Mouse (Mus musculus): ENCODE measurements around the gene Isx. TPM values are rescaled to one million over a fixed set of nuclear protein-coding genes. Genes with fewer than 3 reads are reported as not detected.

Gene Isx
- polyA plus RNA-seq, 1 experiment, result not detected

DNA sequence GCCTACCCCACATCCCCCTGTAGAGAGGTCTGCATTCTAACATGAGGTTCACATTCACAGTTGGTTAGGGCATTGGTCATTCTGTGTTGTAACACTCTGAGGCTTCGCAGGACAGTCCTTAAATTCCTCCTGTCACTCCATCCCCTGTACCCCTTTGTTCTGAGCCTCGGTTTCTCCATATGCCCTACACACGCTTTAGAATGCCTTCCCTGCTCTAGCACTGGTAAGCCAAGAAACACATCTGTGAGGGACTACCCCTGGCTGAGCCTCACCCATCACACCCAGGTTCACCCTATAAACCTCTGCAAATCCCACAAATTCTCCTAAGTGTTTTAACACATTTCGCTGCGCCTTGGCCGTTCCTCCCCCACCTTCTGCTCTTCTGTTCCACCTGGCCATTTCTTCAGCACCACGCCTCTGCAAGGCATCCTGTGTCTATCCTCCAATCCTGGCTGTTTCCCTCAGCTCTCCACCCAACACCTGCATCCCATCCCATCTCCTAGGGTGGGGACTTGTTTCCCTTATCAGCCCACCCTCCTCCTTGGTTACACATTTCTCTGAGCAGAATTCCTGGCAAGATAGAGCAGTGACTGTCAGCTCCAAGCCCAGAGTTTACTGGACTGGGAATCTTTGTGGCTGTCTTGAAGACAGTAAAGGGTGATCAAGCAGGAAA is 686 bp upstream of the Isx start:
- no peaks in the 10 kb centered on the region; the same call in 1 of the 2 replicates for H3K4me1 ChIP-seq (ENCODE audit: control insufficient read depth, insufficient read depth, insufficient read length, low read length)

DNA sequence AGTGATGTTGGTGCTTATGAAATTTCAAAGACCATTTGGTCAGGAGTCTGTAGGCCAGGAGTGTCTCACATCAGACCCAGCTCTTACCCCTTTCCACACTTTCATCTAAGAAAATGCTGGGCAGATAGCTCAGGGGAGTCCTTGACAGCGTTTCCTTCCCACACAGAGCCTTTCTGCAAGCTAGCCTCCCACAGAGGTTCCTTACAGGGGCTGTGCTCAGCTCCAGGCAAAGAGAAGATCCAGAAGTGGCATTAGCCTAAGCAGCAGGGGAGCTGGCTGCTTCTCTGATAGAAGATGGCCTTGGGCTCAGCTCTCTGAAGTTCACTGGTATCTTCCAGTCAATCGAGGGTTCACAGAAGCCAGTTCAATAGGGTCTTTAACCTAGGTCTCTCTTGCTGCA is 1.6 kb downstream of the Isx start:
- Histone ChIP-seq H3K27ac (replicated peaks; ENCODE audit: low read depth, low read length) (no peak overlapping the region), H3K4me1 (ENCODE audit: control insufficient read depth, insufficient read depth, insufficient read length, low read length) (no peaks in the 10 kb centered on the region)

More for the DNA sequence above, 686 bp upstream of the Isx start:
- Histone ChIP-seq H3K27ac (replicated peaks; ENCODE audit: low read depth, low read length) (no peak overlapping the region), H3K4me3 (ENCODE audit: insufficient read depth, low read depth, low read length) (no peak overlapping the region)

DNA sequence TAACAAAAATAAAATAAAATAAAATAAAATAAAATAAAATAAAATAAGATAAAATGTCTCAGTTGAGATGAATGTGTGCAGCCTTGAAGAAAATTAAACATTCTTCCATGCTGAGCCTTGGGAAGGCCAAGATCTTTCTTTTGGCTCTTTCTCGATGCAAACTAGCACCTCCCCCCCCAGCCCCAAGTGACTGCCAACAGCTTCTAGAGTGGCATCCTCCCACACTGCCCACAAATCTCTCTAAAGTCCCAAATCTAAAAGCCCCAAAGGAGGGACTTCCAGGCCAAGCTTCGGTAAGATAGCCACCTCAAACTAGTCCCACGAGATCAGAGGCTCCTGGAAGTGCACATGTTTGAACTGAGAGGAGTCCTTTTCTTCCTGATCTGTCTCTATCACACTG is 5.7 kb downstream of the Isx start:
- no peaks in the 10 kb centered on the region for H3K4me1 ChIP-seq (ENCODE audit: control insufficient read depth, insufficient read depth, insufficient read length, low read length)
- no peak overlapping the region for H3K4me3 ChIP-seq (ENCODE audit: insufficient read depth, low read depth, low read length)

More for the DNA sequence above, 1.6 kb downstream of the Isx start:
- no peak overlapping the region for H3K4me3 ChIP-seq (ENCODE audit: insufficient read depth, low read depth, low read length)

DNA sequence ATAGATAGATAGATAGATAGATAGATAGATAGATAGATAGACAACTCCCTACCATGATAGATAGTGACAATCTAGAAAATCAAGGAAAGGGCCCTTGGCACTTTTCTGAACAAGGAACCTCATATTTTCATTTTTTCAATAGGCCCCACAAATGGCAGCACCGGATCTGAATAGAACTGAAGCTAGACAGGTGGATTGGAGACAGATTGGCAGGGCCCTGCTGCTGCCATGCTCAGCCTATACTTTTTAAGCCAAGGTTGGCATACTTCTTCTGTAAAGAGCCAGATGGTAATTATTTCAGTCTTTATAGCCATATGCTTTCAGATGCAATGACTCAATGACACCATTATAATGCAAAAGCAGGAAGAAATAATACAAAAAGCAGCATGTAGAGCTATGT is 15.8 kb downstream of the Isx start:
- no peak overlapping the region for H3K4me3 ChIP-seq (ENCODE audit: insufficient read depth, low read depth, low read length)
- H3K27ac ChIP-seq (replicated peaks; ENCODE audit: low read depth, low read length), result no peak overlapping the region
- no peaks in the 10 kb centered on the region for H3K4me1 ChIP-seq (ENCODE audit: control insufficient read depth, insufficient read depth, insufficient read length, low read length)

More for the DNA sequence above, 5.7 kb downstream of the Isx start:
- H3K27ac ChIP-seq (replicated peaks; ENCODE audit: low read depth, low read length), result no peak overlapping the region

DNA sequence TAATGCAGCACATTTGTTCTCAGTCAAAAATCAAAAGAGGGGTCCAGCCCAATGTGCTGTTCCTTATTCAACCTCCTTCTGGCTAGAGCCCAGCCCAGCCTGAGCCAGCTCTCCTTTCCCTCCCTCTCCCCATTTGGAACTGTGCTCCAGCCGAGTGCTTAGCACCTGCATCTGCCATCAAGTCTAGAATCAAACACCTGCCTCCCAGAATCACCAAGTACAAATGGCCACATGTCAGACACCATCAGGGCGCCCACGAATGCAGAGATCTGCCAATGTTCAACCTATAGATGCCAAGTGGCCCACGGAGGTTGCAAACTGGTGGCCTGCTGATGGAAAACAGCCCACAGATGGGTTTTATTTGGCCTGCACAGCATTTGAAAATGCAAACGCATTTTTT is 18.1 kb downstream of the Isx start:
- Histone ChIP-seq H3K4me1 (ENCODE audit: control insufficient read depth, insufficient read depth, insufficient read length, low read length) (no peaks in the 10 kb centered on the region), H3K27ac (replicated peaks; ENCODE audit: low read depth, low read length) (no peak overlapping the region), H3K4me3 (ENCODE audit: insufficient read depth, low read depth, low read length) (no peak overlapping the region)

DNA sequence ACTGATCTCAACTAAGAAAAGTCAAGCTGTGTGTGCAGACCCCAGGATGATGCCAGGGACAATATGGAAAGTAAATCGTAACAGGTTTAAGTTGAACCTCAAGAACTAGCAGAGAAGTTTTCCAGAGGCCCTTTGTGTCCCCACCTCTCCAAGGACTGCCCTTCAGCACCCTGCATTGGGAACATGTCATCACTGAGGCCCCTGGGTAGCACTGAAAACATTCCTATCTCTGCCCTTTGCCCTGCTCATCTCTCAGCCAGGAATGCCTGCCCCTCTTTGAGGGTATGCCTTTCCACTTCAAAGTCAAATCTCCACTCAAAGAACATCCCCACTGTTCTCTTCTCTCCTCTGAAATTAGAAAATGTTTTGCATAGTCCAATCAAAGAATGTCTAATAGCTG is 23.3 kb downstream of the Isx start:
- Histone ChIP-seq H3K4me1 (ENCODE audit: control insufficient read depth, insufficient read depth, insufficient read length, low read length) (no peaks in the 10 kb centered on the region), H3K27ac (replicated peaks; ENCODE audit: low read depth, low read length) (no peak overlapping the region), H3K4me3 (ENCODE audit: insufficient read depth, low read depth, low read length) (no peak overlapping the region)

DNA sequence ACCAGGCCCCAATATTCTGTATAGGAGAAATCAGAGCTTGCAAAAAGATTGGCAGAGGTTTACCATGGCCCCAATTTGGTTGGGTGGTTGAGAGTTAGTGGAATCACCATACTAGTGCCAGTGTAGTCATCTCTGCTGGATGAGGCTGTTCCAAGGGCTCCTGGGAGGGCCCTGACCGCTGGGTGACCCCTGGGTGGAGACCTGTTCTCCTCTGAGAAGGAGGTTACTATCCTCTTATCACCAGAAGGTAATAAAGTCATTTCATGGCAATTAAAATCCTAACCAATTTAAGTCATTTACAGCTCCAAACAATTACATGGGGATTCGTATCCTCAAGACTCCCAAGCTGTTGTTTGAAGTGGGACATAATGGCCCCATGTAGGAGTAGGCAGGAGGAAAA is 24.3 kb downstream of the Isx start:
- Histone ChIP-seq H3K4me1 (ENCODE audit: control insufficient read depth, insufficient read depth, insufficient read length, low read length) (no peaks in the 10 kb centered on the region), H3K27ac (replicated peaks; ENCODE audit: low read depth, low read length) (no peak overlapping the region), H3K4me3 (ENCODE audit: insufficient read depth, low read depth, low read length) (no peak overlapping the region)

DNA sequence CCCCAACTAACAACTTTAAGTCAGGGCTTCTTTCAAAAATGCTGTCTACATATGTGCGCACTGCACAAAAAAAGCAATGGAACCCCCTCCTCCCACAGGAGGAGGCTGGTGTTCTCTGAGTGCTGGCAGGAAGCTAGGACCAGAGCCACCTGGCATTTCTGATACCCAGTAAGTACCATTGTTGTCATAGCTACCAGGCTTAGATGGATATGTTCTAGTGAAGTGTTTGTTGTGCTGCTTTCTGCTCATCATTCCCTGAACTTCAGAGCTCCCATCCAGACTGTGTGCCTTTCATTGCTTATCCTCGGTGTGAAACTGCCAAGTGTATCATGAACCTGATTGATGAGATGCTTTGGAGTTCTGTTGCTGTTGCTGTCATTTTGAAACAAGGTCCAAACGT is 26.8 kb downstream of the Isx start:
- H3K4me1 ChIP-seq (ENCODE audit: control insufficient read depth, insufficient read depth, insufficient read length, low read length), result no peaks in the 10 kb centered on the region
- no peak overlapping the region for H3K27ac ChIP-seq (replicated peaks; ENCODE audit: low read depth, low read length)
- no peak overlapping the region for H3K4me3 ChIP-seq (ENCODE audit: insufficient read depth, low read depth, low read length)

DNA sequence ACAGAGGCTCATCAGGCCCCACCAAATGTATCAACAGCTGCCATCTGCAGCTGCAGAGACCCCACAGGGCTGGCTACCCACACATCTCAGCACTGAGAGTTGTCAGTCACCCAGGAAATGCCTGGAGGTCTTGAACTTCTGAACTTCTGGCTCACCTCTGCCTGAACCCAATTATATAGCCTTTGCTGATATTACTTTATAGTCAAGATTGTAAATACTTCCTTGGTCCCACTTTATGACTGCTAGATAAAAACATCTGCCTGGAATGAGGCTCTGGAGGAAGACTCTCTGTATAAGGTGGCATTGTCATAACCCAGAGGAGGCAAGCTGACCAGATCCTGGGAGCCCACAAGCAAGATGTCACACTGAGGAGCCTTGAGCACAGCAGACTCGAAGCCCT is 28.8 kb downstream of the Isx start:
- H3K4me1 ChIP-seq (ENCODE audit: control insufficient read depth, insufficient read depth, insufficient read length, low read length), result no peaks in the 10 kb centered on the region

DNA sequence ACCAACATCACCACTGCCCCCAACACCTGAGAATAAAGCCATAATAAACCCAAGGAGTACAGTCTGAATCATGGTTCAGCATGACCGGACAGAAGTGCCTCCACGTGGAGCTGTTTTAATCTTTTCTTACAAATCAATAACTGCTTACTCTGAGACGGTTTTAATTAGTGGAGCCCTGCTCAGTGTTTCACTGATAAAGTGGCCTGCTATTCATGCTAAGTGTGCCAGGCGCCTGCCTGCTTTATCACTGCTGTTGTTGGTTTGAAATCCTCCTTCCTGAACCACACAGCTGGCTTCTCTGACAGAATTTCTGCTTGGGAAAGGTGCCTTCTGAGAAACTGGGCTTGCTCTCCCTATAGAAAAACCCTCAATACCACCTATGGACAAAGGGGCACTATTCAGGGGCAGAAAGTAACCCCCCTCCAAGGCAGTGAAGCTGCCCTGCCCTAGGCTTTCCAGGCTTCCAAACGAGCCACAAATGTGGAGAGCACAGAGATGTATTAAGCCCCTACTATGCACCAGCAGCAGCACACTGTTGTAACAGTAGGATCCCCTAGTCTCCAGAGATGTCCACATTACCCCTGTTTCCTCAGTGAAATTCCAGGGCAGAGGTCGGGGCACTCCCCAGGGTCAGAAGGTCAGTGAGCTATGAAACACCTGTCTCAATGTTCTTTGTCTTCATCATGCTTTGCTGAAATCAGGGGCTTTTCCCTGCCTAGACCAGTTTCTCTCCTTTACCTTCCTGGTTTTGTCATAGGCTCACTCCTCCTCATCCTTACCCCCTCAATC is 30.3 kb downstream of the Isx start:
- Histone ChIP-seq H3K27ac (replicated peaks; ENCODE audit: low read depth, low read length) (no peak overlapping the region), H3K4me1 (ENCODE audit: control insufficient read depth, insufficient read depth, insufficient read length, low read length) (no peaks in the 10 kb centered on the region), H3K4me3 (ENCODE audit: insufficient read depth, low read depth, low read length) (no peak overlapping the region)

More for the DNA sequence above, 28.8 kb downstream of the Isx start:
- no peak overlapping the region for H3K27ac ChIP-seq (replicated peaks; ENCODE audit: low read depth, low read length)
- no peak overlapping the region for H3K4me3 ChIP-seq (ENCODE audit: insufficient read depth, low read depth, low read length)

DNA sequence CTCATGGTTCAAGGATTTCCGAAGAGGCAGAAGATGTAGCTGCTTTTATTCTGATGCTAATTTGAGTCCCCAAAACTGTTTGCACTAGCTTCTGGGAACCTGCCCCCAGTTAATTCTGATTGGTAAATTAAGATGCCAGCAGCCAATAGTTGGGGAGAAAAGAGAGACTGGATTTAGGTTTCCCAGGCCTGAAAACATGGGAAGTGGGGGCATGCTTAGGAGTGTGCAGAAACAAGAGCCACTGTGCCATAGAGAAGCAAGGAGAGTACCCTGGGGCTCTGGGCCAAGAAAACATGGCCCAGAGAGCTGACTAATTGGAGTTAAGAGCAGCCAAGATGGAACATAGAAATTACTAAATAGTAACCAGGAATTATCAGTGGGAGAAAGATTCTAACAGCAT is 33.4 kb downstream of the Isx start:
- Histone ChIP-seq H3K4me1 (ENCODE audit: control insufficient read depth, insufficient read depth, insufficient read length, low read length) (no peaks in the 10 kb centered on the region), H3K4me3 (ENCODE audit: insufficient read depth, low read depth, low read length) (no peak overlapping the region)

DNA sequence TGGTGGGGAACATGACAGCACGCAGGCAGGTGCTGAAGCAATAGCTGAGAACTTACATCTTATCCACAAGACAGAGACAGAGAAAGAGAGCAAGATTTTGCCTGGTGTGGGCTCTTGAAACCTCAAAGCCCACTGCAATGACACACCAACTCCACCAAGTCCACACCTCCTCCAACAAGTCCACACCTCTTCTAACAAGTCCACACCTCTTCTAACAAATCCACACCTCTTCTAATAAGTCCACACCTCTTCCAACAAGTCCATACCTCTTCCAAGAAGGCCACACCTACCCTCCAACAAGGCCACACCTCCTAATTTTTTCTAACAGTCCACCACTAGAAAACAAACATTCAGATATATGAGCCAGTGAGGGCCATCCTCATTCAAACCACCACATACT is 37.7 kb downstream of the Isx start:
- Histone ChIP-seq H3K4me1 (ENCODE audit: control insufficient read depth, insufficient read depth, insufficient read length, low read length) (no peaks in the 10 kb centered on the region), H3K4me3 (ENCODE audit: insufficient read depth, low read depth, low read length) (no peak overlapping the region), H3K27ac (replicated peaks; ENCODE audit: low read depth, low read length) (no peak overlapping the region)

More for the DNA sequence above, 33.4 kb downstream of the Isx start:
- H3K27ac ChIP-seq (replicated peaks; ENCODE audit: low read depth, low read length), result no peak overlapping the region

DNA sequence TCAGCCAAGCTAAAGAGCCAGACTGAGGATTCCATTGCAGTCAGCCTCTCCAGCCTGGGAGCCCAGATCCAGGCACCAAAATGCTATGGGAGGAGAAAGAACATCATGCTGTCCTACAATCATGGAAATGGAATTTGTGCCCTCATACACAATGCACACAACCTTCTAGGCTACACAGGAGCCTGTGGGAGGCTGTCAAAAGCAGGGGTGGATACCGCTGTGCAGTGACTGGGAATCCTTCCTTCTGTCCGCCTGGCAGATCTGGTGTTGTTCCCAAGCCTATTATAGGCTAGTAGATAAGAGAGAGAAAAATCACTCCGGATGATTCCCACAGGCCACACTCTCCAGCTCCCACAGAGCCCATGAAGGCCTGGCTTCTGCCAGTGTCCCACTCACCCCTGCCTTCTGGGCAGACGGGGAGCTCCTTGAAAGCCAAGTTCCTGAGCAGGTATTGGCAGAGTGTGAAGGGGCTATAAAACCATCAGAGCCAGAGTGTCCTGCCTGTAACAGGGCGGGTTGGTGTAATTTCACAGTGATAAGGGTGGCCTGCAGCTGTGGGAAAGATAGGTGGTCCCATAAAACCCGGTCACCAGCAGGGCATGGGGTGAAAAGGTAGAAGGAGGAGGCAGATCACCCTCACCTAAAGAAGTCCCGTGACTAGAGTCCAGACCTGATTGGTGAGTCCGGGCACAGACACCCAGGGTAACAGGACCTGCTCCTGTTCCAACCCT is 47.9 kb downstream of the Isx start:
- Histone ChIP-seq H3K4me1 (ENCODE audit: control insufficient read depth, insufficient read depth, insufficient read length, low read length) (no peaks in the 10 kb centered on the region), H3K4me3 (ENCODE audit: insufficient read depth, low read depth, low read length) (no peak overlapping the region), H3K27ac (replicated peaks; ENCODE audit: low read depth, low read length) (no peak overlapping the region)

DNA sequence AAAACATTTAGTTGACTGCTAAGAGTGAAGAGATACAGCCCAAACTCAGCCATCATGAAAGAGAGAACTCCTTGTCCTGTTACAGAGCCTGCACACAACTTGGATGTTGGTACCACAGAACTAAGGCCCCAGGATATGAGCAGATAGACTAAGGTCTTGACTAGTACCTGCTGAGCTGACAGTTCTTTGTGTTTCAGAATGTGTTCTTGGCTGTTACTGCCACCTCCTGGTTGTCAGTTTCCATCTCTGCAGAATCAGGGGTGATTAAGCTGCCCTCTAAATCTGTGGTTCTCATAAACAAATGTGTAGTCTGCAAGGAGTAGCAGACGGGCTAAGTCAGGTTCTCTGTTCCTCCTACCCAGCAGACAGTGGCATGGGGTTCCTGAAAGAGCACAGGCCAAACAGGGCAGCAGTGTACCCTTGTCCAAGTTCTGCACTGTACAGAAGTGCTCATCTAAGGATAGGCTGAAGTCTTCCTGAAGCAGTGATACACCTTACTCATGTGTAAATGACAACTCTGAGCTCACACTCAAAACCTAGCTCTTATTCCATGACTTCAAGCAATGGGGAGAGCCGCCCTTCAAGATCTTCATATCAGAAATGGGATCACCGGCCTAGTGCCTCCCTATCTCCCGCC is 49.0 kb downstream of the Isx start:
- Histone ChIP-seq H3K27ac (replicated peaks; ENCODE audit: low read depth, low read length) (no peak overlapping the region), H3K4me1 (ENCODE audit: control insufficient read depth, insufficient read depth, insufficient read length, low read length) (no peaks in the 10 kb centered on the region), H3K4me3 (ENCODE audit: insufficient read depth, low read depth, low read length) (no peak overlapping the region)

DNA sequence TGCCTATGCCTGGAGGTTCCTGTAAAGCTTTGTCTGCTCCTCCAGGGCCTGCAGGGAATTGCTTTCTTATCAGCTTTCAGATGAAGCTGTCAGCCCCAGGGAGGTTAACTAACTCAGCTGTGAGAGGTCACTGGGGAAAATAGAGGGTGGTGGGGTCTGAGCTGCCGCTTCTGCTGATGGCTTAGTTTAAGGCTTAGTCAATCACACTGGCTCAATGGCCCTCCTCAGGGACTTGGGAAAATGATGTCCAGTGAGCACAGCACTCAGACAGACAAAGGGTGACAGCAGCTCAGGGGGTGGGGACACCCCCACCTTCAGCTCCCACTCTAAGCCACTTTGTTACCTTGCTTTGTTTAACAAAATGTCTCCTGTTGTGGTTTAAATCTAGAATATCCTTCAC is 55.0 kb downstream of the Isx start:
- Histone ChIP-seq H3K4me1 (ENCODE audit: control insufficient read depth, insufficient read depth, insufficient read length, low read length) (no peaks in the 10 kb centered on the region), H3K4me3 (ENCODE audit: insufficient read depth, low read depth, low read length) (no peak overlapping the region), H3K27ac (replicated peaks; ENCODE audit: low read depth, low read length) (no peak overlapping the region)

All from brown adipose tissue, adult 24 weeks (tissue).